Mouse (Mus musculus): ENCODE measurements around the gene Dcun1d1.

GRCm38 (mm10) chr3:35933405-35933777 lies 3.9 kb downstream of the Dcun1d1 start:
- no peak for TF ChIP-seq CTCF (IDR thresholded peaks at IDR 0.05; ENCODE audit: low read depth)
- TF ChIP-seq EP300 (IDR thresholded peaks at IDR 0.05; ENCODE audit: low read depth): no peak
